Mouse (Mus musculus): Measurements from ENCODE around the gene Usp48.

- TF ChIP-seq CTCF (IDR thresholded peaks at IDR 0.05; ENCODE audit: extremely low read depth, insufficient read depth, insufficient read length, insufficient replicate concordance) (no peak), POLR2A (IDR thresholded peaks at IDR 0.05; ENCODE audit: low read depth, low read length) (no peak)
Observed at GRCm38 (mm10) chr4:137594496-137595270, 1.1 kb downstream of the Usp48 start.

All from spleen, adult 2 months (tissue).